Mouse (Mus musculus): ENCODE data around the gene Gsta2.
"Not testable (repeated sequence)": the region's sequence is repeated elsewhere in the genome, so short reads cannot be mapped to it uniquely, and the experiment has no call there.

Gene Gsta2

GRCm38 (mm10) chr9:78355611-78356010 is at the start of gene Gsta2:
Gene Gsta2, minus strand, starts transcription at chr9:78355788.
- DNase-seq (ENCODE audit: extremely low read depth, low read depth), result no peak

- no peak for DNase-seq (ENCODE audit: extremely low read depth, low read depth)
These were observed 46.0 kb upstream of the Gsta2 start for GRCm38 (mm10) chr9:78401596-78401995.

DNA sequence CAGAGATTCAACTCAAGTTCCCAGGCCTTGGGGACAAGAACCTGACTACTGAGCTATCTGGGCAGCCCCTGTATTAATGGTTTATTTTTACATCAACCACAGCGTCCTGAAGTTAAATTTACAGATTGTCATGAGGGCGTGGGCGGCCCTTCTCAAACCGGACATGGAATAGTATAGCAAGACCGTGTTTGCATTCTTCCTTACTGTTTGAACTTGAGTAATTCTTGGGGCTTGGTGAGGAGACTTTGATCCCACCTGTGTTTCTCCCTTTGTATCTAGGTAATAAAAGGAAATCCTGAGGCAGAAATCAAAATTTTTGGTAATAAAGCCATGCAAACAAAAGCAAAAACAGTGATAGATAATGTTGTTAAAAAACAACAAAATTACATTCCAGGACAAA is 45.0 kb upstream of the Gsta2 start:
- no peak for DNase-seq (ENCODE audit: extremely low read depth, low read depth)

- peak; percentile 64 for DNase-seq (ENCODE audit: extremely low read depth, low read depth)
These were observed 40.9 kb upstream of the Gsta2 start for GRCm38 (mm10) chr9:78396517-78396916.

DNA sequence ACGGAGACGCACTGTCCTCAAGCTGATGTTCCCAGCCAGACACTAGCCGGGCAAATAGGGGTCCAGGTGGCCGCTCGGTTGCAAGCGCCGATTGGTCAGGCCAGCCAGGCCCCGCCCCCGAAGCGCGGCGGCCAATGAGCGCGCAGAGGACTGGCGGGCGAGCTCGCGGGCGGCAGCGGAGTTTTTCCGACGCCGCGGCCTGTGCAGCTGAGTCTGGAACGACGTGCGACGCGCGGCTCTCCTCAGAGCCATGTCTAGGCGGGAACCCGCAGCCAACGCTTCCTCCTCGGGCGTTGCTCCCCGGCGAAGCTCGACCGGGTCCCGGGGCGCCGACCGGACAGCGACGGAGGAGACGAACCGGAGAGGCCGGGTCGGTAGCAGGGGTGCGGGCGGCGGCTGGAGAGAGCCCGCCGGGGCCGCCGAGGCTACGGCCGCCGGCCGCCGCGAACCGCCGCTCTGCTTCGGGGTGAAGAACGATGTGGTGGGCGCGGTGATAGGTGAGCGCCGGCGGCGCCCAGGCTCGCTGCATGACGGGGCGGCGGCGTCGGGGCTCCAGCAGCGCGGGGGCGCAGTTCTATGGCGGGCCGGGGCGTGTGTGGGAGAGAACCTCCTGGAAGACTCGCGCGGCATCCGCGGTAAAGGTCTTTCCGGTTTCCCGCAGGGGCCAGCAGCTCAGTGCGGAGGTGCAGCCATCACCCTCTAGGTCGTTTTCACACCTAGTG is 40.2 kb upstream of the Gsta2 start, which contains the start of gene Ddx43:
Gene Ddx43 (plus strand): TSS at position 148 of the 722 bp plus-strand sequence.
- peak; percentile 82 for DNase-seq (ENCODE audit: extremely low read depth, low read depth)

- no peak for DNase-seq (ENCODE audit: extremely low read depth, low read depth)
These were observed 39.6 kb upstream of the Gsta2 start for GRCm38 (mm10) chr9:78395244-78395629.

GRCm38 (mm10) chr9:78394602-78395001 is 39.0 kb upstream of the Gsta2 start:
- no peak for DNase-seq (ENCODE audit: extremely low read depth, low read depth)

- DNase-seq (ENCODE audit: extremely low read depth, low read depth), result peak; percentile 21
These were observed 38.2 kb upstream of the Gsta2 start for GRCm38 (mm10) chr9:78393741-78394140.

DNA sequence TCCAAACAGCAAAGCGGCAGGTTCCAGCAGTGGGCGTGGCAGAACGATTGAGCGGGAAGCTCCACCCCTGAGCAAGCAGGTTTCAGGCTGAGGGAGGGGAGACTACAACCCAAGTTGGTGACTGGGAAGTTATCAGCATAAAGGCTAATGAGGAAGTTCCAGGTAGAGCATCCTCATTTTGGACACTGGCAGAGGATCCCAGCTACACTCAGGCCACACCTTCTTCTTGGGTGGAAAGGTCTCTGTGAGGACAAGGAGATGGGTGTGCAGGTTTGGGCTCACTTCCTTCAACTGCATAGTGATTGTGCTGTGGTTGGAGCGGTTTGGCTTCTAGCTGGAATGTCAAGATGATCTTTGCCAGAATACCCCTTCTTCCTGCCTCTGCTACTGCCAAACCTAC is 34.4 kb upstream of the Gsta2 start:
- peak; percentile 43 for DNase-seq (ENCODE audit: extremely low read depth, low read depth)

DNA sequence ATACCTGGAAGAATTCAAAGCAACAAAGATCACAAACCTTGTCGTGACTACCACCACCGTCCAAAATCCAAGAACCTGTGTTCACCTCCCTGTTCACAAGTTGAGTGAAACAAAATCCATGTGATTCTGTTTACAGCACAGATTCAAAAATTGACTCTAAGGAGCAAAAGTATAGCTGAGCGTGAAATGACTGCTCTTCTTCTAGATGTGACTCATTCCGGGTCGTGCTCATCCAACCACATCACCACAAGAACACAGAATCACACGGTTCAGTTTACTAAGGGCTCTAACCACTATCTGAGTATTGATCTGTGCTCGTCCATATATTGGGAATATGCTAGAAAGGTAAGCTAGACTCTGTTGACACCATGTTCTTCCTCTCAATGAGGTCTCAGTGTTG is 31.4 kb upstream of the Gsta2 start:
- no peak for DNase-seq (ENCODE audit: extremely low read depth, low read depth)

DNA sequence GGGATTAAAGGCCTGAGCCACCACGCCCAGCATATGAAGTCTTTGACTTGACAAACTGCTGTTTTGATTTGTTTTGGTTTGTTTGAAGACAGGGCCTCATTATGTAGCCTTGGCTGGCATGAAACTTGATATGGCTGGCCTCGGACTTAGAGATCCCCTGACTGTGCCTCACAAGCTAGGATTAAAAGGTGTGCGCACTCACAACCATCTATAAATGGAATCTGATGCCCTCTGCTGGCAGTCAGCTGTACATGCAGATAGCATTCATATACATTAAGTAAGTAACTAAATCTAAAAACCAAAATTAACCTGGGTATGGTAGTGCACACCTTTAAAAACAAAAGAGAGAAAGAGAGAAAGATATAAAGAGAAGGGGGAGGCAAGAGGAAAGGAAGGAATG is 30.3 kb upstream of the Gsta2 start:
- DNase-seq (ENCODE audit: extremely low read depth, low read depth), result peak; percentile 49

DNA sequence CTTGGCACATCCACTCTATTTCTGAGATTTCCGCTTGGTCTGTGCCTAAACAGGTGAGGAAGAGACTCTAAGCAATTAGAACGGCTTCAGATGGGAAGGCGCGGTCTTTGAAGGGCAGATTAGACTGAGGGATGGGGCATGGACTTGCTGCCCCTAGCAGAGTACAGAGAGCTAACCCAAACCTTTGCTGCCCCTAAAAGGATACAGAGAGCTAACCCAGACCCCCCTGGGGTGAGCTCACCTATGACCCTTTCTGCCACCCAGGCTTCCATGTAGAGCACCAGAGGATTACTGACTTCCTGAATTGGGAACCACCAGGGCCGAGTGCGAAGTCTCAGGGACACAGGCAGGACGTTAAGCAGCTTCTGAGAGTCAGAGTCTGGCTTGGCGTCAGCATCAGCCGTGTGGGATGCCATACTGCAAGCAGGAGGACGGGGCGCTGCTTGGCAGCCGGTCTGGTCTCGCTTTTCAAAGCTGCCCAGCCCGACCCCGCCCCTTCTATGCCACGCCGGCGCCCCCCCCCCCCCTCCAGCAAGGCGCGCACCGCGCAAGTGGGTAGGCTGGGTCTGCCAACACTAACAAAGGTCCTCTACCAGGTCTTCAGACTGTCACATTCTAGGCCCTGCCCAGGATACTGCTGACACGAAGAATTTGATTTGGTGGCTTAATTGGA is 22.7 kb upstream of the Gsta2 start, which contains the start of gene Ooep:
Gene Ooep (minus strand): TSS at position 613 of the 673 bp plus-strand sequence.
- no peak for DNase-seq (ENCODE audit: extremely low read depth, low read depth)

GRCm38 (mm10) chr9:78377546-78377945 is 22.0 kb upstream of the Gsta2 start:
- DNase-seq (ENCODE audit: extremely low read depth, low read depth), result no peak

DNA sequence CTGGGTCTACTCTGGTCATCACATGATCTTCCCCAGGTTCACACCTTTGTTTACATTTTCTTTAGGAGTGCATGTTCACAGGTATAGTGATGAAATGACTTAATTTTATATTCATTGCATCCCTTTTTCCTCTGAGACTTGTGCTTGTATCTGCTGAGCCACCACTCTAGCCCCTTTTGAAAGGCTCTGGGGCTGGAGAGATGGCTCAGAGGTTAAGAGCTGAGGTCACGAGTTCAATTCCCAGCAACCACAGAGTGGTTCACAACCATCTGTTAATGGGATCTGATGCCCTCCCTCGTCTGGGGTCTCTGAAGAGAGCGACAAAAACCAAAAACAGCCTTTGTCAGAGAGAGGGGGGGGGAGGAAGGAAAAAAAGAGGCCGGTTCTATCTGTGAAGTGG is 19.9 kb upstream of the Gsta2 start:
- DNase-seq (ENCODE audit: extremely low read depth, low read depth), result no peak

GRCm38 (mm10) chr9:78374885-78375389 is 19.3 kb upstream of the Gsta2 start:
- no peak for DNase-seq (ENCODE audit: extremely low read depth, low read depth)

DNA sequence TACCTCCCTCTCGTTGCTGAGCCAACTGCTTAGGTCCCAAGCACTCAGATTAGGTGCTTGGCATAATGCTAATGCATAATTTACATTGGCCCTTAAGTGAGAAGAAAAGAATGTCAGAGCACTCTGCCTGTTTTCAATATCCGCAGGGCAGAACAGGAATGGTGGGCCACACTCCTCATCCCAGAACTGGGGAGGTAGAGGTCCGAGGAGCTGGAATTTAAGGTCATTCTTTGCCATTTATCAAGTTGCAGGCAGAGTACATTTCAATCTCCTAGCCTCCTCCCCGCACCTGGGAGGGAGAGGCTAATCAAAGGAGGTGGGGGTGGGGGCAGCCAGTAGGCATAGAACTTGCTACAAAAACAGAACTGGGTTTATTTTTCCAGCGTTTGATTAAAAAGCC is 18.8 kb upstream of the Gsta2 start:
- DNase-seq (ENCODE audit: extremely low read depth, low read depth), result no peak

- DNase-seq (ENCODE audit: extremely low read depth, low read depth), result no peak
These were observed 17.4 kb upstream of the Gsta2 start for GRCm38 (mm10) chr9:78372827-78373504.

DNA sequence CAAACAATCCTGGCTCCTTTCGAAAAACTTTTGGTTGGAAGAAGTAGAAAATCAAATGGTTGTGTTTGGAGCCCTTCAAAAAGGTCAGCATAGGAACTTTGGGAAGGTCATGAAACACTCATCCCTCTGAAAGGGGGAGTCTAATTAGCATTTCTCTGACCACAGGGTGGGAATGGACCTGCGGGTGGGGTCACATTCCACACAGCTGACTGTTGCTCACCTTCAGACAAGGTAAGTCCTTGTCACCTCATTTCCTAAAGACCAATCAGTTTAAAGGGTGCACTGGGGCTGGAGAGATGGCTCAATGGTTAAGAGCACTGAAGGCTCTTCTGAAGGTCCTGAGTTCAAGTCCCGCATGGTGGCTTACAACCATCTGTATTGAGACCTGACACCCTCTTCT is 15.9 kb upstream of the Gsta2 start:
- no peak for DNase-seq (ENCODE audit: extremely low read depth, low read depth)

- no peak for DNase-seq (ENCODE audit: extremely low read depth, low read depth)
These were observed 14.2 kb upstream of the Gsta2 start for GRCm38 (mm10) chr9:78369786-78370185.

DNA sequence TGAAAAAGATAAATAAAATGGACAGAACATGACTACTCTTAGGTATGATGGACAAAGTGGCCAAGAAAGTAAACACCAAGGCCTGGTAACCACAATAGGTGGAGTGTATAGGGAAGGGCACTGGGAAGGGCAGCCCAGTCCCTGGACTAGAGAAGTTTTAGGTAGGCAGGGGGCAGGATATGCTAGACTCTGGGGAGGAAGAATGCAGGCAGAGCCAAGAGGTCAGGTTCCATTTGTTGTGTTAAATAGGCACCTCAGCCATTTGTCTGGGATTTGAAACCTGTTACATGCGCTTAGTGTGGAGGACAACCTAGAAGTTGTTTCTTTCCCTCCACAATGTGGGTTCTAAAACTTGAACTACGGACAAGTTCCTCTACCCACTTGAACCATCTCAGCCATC is 13.8 kb upstream of the Gsta2 start:
- DNase-seq (ENCODE audit: extremely low read depth, low read depth), result no peak

- DNase-seq (ENCODE audit: extremely low read depth, low read depth), result no peak
These were observed 13.2 kb upstream of the Gsta2 start for GRCm38 (mm10) chr9:78368671-78369293.

- not testable (repeated sequence) for DNase-seq (ENCODE audit: extremely low read depth, low read depth)
These were observed 12.4 kb upstream of the Gsta2 start, which contains the start of gene Dppa5a for GRCm38 (mm10) chr9:78367959-78368358. Gene Dppa5a, minus strand, starts transcription at chr9:78368177.

Measured in MEL-GATA-1-ER (cell line).